ENCODE assay signal across 19 mouse cellular contexts in genomic region chr19:42127024-42127423, GRCm38 (mm10). TPM values are rescaled to one million over a fixed set of nuclear protein-coding genes. Genes with fewer than 3 reads are reported as not detected.
A peak's percentile ranks its signal among the peaks of the same experiment; 100 is the strongest.
DNase-seq lines count a peak whose midpoint lies in the region; ATAC-seq and TF ChIP-seq lines count a peak whose summit lies in the region.
"Had no signal": no experiment of that assay in that cellular context is flagged by ENCODE, and none has a peak within 500 bp of the region (broad histone marks: within the 10 kb centered on the region; RNA-seq: fewer than 3 reads in every experiment).

No protein-coding gene starts in this region.

- no peak for TF ChIP-seq CTCF in lung, adult 2 months (IDR thresholded peaks at IDR 0.05; ENCODE audit: insufficient read depth, low read length)
- no peak for TF ChIP-seq CTCF in lung, postnatal 0 days (IDR thresholded peaks at IDR 0.05)

- no peaks in the 10 kb centered on the region for H3K9me3 ChIP-seq in lung, postnatal 0 days (ENCODE audit: low read length)
- H3K9me3 ChIP-seq: G1E; hindbrain, embryonic 15.5 days; midbrain, embryonic 15.5 days had no signal

- TF ChIP-seq POLR2A in lung, adult 2 months (IDR thresholded peaks at IDR 0.05; ENCODE audit: borderline replicate concordance, extremely low read depth, low read depth, low read length): peak; percentile 7; the same call in 1 of the 2 replicates

- ATAC-seq in lung, postnatal 0 days: peak; percentile 3; the same call in 1 of the 2 replicates
- ATAC-seq: forebrain, embryonic 14.5 days; midbrain, embryonic 15.5 days had no signal

- DNase-seq in heart, adult 11 months: peak; percentile 89
- no peak for DNase-seq in heart, adult 8-10 months (ENCODE audit: low spot score)
- DNase-seq in lung, adult 2 months: no peak
- DNase-seq in lung, postnatal 14 days: no peak
- DNase-seq in lung, postnatal 0 days (ENCODE audit: low spot score): peak; percentile 64
- peak; percentile 57 for DNase-seq in yolk sac, embryonic 10.5 days (ENCODE audit: low spot score)
- DNase-seq in urinary bladder, adult 2 months (ENCODE audit: low spot score): no peak
- DNase-seq in left cerebral cortex, postnatal 4 days: no peak
- DNase-seq: B cell, adult 2 months; cerebellum, adult 18-20 months; heart, adult 18-20 months; heart, postnatal 14 days; kidney, adult 2 months; kidney, postnatal 36 days; thymus, postnatal 25 days had no signal

- H3K27ac ChIP-seq in lung, postnatal 0 days (ENCODE audit: low read length): peak overlapping the region; percentile 73
- H3K27ac ChIP-seq: hindbrain, embryonic 15.5 days; midbrain, embryonic 15.5 days had no signal

- peak overlapping the region; percentile 14 for H3K4me3 ChIP-seq in lung, adult 2 months (replicated peaks; ENCODE audit: extremely low read depth, low read depth, low read length)
- H3K4me3 ChIP-seq in lung, postnatal 0 days (ENCODE audit: low read depth, low read length): no peak overlapping the region
- H3K4me3 ChIP-seq: hindbrain, embryonic 15.5 days; midbrain, embryonic 15.5 days had no signal

- no peak overlapping the region for H3K9ac ChIP-seq in lung, postnatal 0 days (replicated peaks; ENCODE audit: low read depth)
- H3K9ac ChIP-seq: hindbrain, embryonic 15.5 days; midbrain, embryonic 15.5 days had no signal

- TF ChIP-seq EP300 in lung, postnatal 0 days (IDR thresholded peaks at IDR 0.05): peak; percentile 57

- intact Hi-C loops in left cerebral cortex, postnatal 4 days (cut with DNase I): no loop called here

- peaks cover 23% of the 10 kb centered on the region for H3K4me1 ChIP-seq in lung, adult 2 months (ENCODE audit: control insufficient read depth, insufficient read depth, low read length)
- peaks cover 10% of the 10 kb centered on the region; the same call in 1 of the 2 replicates for H3K4me1 ChIP-seq in lung, postnatal 0 days (ENCODE audit: insufficient read depth, low read depth, low read length)

- 63% methylated on average over 5 of the region's 5 CpGs for WGBS in lung, adult 2 months
- 55% methylated on average over 5 of the region's 5 CpGs for WGBS in lung, postnatal 0 days

- H3K36me3 ChIP-seq in lung, postnatal 0 days (ENCODE audit: insufficient read depth, low read length): peaks cover 8% of the 10 kb centered on the region

- H3K27me3 ChIP-seq in lung, postnatal 0 days (replicated peaks; ENCODE audit: insufficient read depth, low read length): no peaks in the 10 kb centered on the region
- H3K27me3 ChIP-seq: hindbrain, embryonic 15.5 days had no signal

- H3K4me2 ChIP-seq in lung, postnatal 0 days (replicated peaks; ENCODE audit: low read depth, low read length): peak overlapping the region; percentile 87
- H3K4me2 ChIP-seq: hindbrain, embryonic 15.5 days; midbrain, embryonic 15.5 days had no signal

RNA-seq across cellular contexts. Expression of gene Avpi1, which starts 1.8 kb away (rescaled TPM):
- total RNA-seq in heart, adult 8-10 months (2022): 10 to 100 TPM; 11.1 to 16.5 (median 13.6) TPM
- 46.8 and 69.6 TPM in 2 replicates for polyA plus RNA-seq in lung, adult 2 months (2012; rRNA removed)
- polyA plus RNA-seq in lung, postnatal 0 days (2015; fragmentation: Nextera tagmentation; extraction: Ambion mirVana): 114 and 135 TPM in 2 replicates
- polyA plus RNA-seq in urinary bladder, adult 2 months (2012; rRNA removed): 28.6 and 29.1 TPM in 2 replicates
- total RNA-seq in left cerebral cortex, postnatal 4 days (2021): 1 to 10 TPM; 7.4 to 8.5 TPM

RNA-seq across cellular contexts. Expression of gene Marveld1, which starts 20.2 kb away (rescaled TPM):
- total RNA-seq in heart, adult 8-10 months (2022): 10 to 100 TPM; 19.4 to 22.3 (median 20.0) TPM
- 215 and 250 TPM in 2 replicates for polyA plus RNA-seq in lung, adult 2 months (2012; rRNA removed)
- 23.0 and 23.1 TPM in 2 replicates for polyA plus RNA-seq in lung, postnatal 0 days (2015; fragmentation: Nextera tagmentation; extraction: Ambion mirVana)
- 186 and 267 TPM in 2 replicates for polyA plus RNA-seq in urinary bladder, adult 2 months (2012; rRNA removed)
- 10 to 100 TPM; 12.5 to 14.7 TPM for total RNA-seq in left cerebral cortex, postnatal 4 days (2021)
- polyA plus RNA-seq: G1E had no signal

RNA-seq across cellular contexts. Expression of gene Zfyve27, which starts 36.7 kb away (rescaled TPM):
- 10 to 100 TPM; 16.8 to 25.4 (median 21.6) TPM for total RNA-seq in heart, adult 8-10 months (2022)
- 39.3 and 53.9 TPM in 2 replicates for polyA plus RNA-seq in lung, adult 2 months (2012; rRNA removed)
- polyA plus RNA-seq in lung, postnatal 0 days (2015; fragmentation: Nextera tagmentation; extraction: Ambion mirVana): 25.3 and 27.7 TPM in 2 replicates
- polyA plus RNA-seq in urinary bladder, adult 2 months (2012; rRNA removed): 43.3 and 50.3 TPM in 2 replicates
- 10 to 100 TPM; 94.5 to 96.4 TPM for total RNA-seq in left cerebral cortex, postnatal 4 days (2021)

RNA-seq across cellular contexts. Expression of gene Pi4k2a, which starts 36.8 kb away (rescaled TPM):
- 10 to 100 TPM; 17.7 to 23.2 (median 22.2) TPM for total RNA-seq in heart, adult 8-10 months (2022)
- polyA plus RNA-seq in lung, adult 2 months (2012; rRNA removed): 29.1 and 34.8 TPM in 2 replicates
- 24.2 and 24.6 TPM in 2 replicates for polyA plus RNA-seq in lung, postnatal 0 days (2015; fragmentation: Nextera tagmentation; extraction: Ambion mirVana)
- 26.0 and 26.4 TPM in 2 replicates for polyA plus RNA-seq in urinary bladder, adult 2 months (2012; rRNA removed)
- 10 to 100 TPM; 39.5 TPM for total RNA-seq in left cerebral cortex, postnatal 4 days (2021)

RNA-seq across cellular contexts. Expression of gene Morn4, which starts 40.9 kb away (rescaled TPM):
- 1 to 10 TPM; 2.2 to 4.0 (median 2.4) TPM for total RNA-seq in heart, adult 8-10 months (2022)
- polyA plus RNA-seq in lung, adult 2 months (2012; rRNA removed): 7.1 and 9.0 TPM in 2 replicates
- 5.5 and 5.8 TPM in 2 replicates for polyA plus RNA-seq in lung, postnatal 0 days (2015; fragmentation: Nextera tagmentation; extraction: Ambion mirVana)
- polyA plus RNA-seq in urinary bladder, adult 2 months (2012; rRNA removed): 7.4 and 8.7 TPM in 2 replicates
- total RNA-seq in left cerebral cortex, postnatal 4 days (2021): 100 to 1,000 TPM; 108 to 113 TPM

Comparison
In these comparisons a context has a peak if more than half of its experiments do, and no peak if none do; other contexts are left out.
1. DNase-seq: peak in heart, adult 11 months (single experiment), lung, postnatal 0 days (single experiment) and yolk sac, embryonic 10.5 days (single experiment); none in heart, adult 8-10 months (single experiment), lung, adult 2 months (single experiment), lung, postnatal 14 days (single experiment), urinary bladder, adult 2 months (single experiment) and left cerebral cortex, postnatal 4 days (single experiment).